Comparison of ENCODE assay signal across 8 mouse cellular contexts in genomic region chr11:68211924-68212578, GRCm38 (mm10).
DNase-seq lines count a peak whose midpoint lies in the region; ATAC-seq and TF ChIP-seq lines count a peak whose summit lies in the region.

No protein-coding gene starts in this region.

- H3K36me3 ChIP-seq in intestine, embryonic 15.5 days = no peaks in the 10 kb centered on the region
- H3K36me3 ChIP-seq in liver, embryonic 13.5 days = no peaks in the 10 kb centered on the region
- H3K36me3 ChIP-seq in stomach, embryonic 15.5 days = no peaks in the 10 kb centered on the region
- no peaks in the 10 kb centered on the region for H3K36me3 ChIP-seq in forebrain, embryonic 15.5 days

- no peak overlapping the region for H3K9ac ChIP-seq in intestine, embryonic 15.5 days
- H3K9ac ChIP-seq in liver, embryonic 13.5 days = no peak overlapping the region
- no peak overlapping the region for H3K9ac ChIP-seq in stomach, embryonic 15.5 days
- H3K9ac ChIP-seq in forebrain, embryonic 15.5 days (replicated peaks) = no peak overlapping the region

- DNase-seq in gastrocnemius, adult 2 months = peak; percentile 62
- no peak for DNase-seq in gastrocnemius, adult 18-20 months (ENCODE audit: low spot score)
- no peak for DNase-seq in Patski (ENCODE audit: low read depth, low spot score)
- peak; percentile 34 for DNase-seq in gastrocnemius, postnatal 25 days
- peak; percentile 12 for DNase-seq in liver, embryonic 13.5 days

- in situ Hi-C loops in Patski (cut with MboI; ENCODE audit: low pct_unique_long_range_greater_than_20kb) = loop anchor here (5.0 kb wide), 1 partner anchor 195 kb away; no protein-coding TSS in a partner anchor

- H3K9me3 ChIP-seq in intestine, embryonic 15.5 days = no peaks in the 10 kb centered on the region
- no peaks in the 10 kb centered on the region for H3K9me3 ChIP-seq in liver, embryonic 13.5 days (replicated peaks)
- H3K9me3 ChIP-seq in stomach, embryonic 15.5 days = no peaks in the 10 kb centered on the region
- no peaks in the 10 kb centered on the region for H3K9me3 ChIP-seq in forebrain, embryonic 15.5 days

- H3K4me1 ChIP-seq in intestine, embryonic 15.5 days (replicated peaks) = peaks cover 48% of the 10 kb centered on the region
- H3K4me1 ChIP-seq in liver, embryonic 13.5 days (replicated peaks) = no peaks in the 10 kb centered on the region
- peaks cover 23% of the 10 kb centered on the region; the same call in 1 of the 2 replicates for H3K4me1 ChIP-seq in stomach, embryonic 15.5 days
- peaks cover 20% of the 10 kb centered on the region for H3K4me1 ChIP-seq in forebrain, embryonic 15.5 days

- peak overlapping the region; percentile 61 for H3K27ac ChIP-seq in gastrocnemius, adult 2 months
- H3K27ac ChIP-seq in intestine, embryonic 15.5 days = peak overlapping the region; percentile 23; the same call in 1 of the 2 replicates
- no peak overlapping the region for H3K27ac ChIP-seq in liver, embryonic 13.5 days
- no peak overlapping the region for H3K27ac ChIP-seq in stomach, embryonic 15.5 days
- no peak overlapping the region for H3K27ac ChIP-seq in forebrain, embryonic 15.5 days (replicated peaks)

- no peak overlapping the region for H3K4me2 ChIP-seq in intestine, embryonic 15.5 days (replicated peaks)
- H3K4me2 ChIP-seq in liver, embryonic 13.5 days = no peak overlapping the region
- H3K4me2 ChIP-seq in stomach, embryonic 15.5 days = no peak overlapping the region
- no peak overlapping the region for H3K4me2 ChIP-seq in forebrain, embryonic 15.5 days (replicated peaks)

- 29% methylated on average over 8 of the region's 8 CpGs for WGBS in intestine, embryonic 15.5 days
- 47% methylated on average over 8 of the region's 8 CpGs for WGBS in liver, embryonic 13.5 days (ENCODE audit: insufficient replicate concordance)
- WGBS in stomach, embryonic 15.5 days = 34% methylated on average over 8 of the region's 8 CpGs
- WGBS in forebrain, embryonic 15.5 days = 66% methylated on average over 8 of the region's 8 CpGs

- H3K27me3 ChIP-seq in Patski = no peaks in the 10 kb centered on the region
- H3K27me3 ChIP-seq in intestine, embryonic 15.5 days (replicated peaks) = no peaks in the 10 kb centered on the region
- no peaks in the 10 kb centered on the region for H3K27me3 ChIP-seq in liver, embryonic 13.5 days
- no peaks in the 10 kb centered on the region for H3K27me3 ChIP-seq in stomach, embryonic 15.5 days (replicated peaks)
- no peaks in the 10 kb centered on the region for H3K27me3 ChIP-seq in forebrain, embryonic 15.5 days

- POLR2A ChIA-PET in Patski (lab: Charles Lee) = no interaction called here

- ATAC-seq in Patski = peak; percentile 22
- ATAC-seq in intestine, embryonic 15.5 days = peak; percentile 45
- ATAC-seq in liver, embryonic 13.5 days (ENCODE audit: low read depth) = peak; percentile 54
- 0 out of 2 replicates have a peak, but pooled peaks have one; percentile 25 for ATAC-seq in stomach, embryonic 15.5 days (ENCODE audit: insufficient read depth, low FRiP score, low read depth)
- no peak for ATAC-seq in forebrain, embryonic 15.5 days (replicated peaks)

- intact Hi-C loops in gastrocnemius, adult 2 months (cut with DNase I) = loop anchor here (2.0 kb wide), 1 partner anchor 197 kb away; no protein-coding TSS in a partner anchor

- TF ChIP-seq CTCF in gastrocnemius, adult 2 months (IDR thresholded peaks at IDR 0.05) = peak; percentile 62
- no peak for TF ChIP-seq CTCF in Patski (IDR thresholded peaks at IDR 0.05)

- CTCF ChIA-PET in Patski (lab: Charles Lee) = interaction anchor here (1.3 to 2.6 kb wide), 3 partner anchors 10 to 92 kb away, joined by 3 to 10 read pairs (median 5); no protein-coding TSS in a partner anchor

- H3K4me3 ChIP-seq in gastrocnemius, adult 2 months = no peak overlapping the region
- no peak overlapping the region for H3K4me3 ChIP-seq in intestine, embryonic 15.5 days (replicated peaks)
- no peak overlapping the region for H3K4me3 ChIP-seq in liver, embryonic 13.5 days (replicated peaks)
- H3K4me3 ChIP-seq in stomach, embryonic 15.5 days (replicated peaks) = no peak overlapping the region
- H3K4me3 ChIP-seq in forebrain, embryonic 15.5 days = no peak overlapping the region

Comparison
In these comparisons a context has a peak if more than half of its experiments do, and no peak if none do; other contexts are left out.
1. DNase-seq: peak in gastrocnemius, adult 2 months (single experiment), gastrocnemius, postnatal 25 days (single experiment) and liver, embryonic 13.5 days (single experiment); none in gastrocnemius, adult 18-20 months (single experiment) and Patski (single experiment).
2. H3K27ac ChIP-seq: peak in gastrocnemius, adult 2 months (single experiment) and intestine, embryonic 15.5 days (single experiment); none in liver, embryonic 13.5 days (single experiment), stomach, embryonic 15.5 days (single experiment) and forebrain, embryonic 15.5 days (single experiment).